Mouse (Mus musculus) cerebellum, postnatal 14 days (tissue): ENCODE data around the gene S1pr1.
A peak's percentile ranks its signal among the peaks of the same experiment; 100 is the strongest.

Source experiments
- DNase-seq, 2 experiments: peaks; one replicate each; pipeline ENCODE4 v3.0.0; 2021; ENCODE audit warnings: mixed read lengths in 2 of 2

Gene S1pr1

GRCm38 (mm10) chr3:115714671-115715651, at the start of gene S1pr1:
TSS of gene S1pr1 (minus strand) at chr3:115715072.
- peak; percentile 37 to 47 for DNase-seq

GRCm38 (mm10) chr3:115763292-115763691, 48.4 kb upstream of the S1pr1 start:
- no peak for DNase-seq

- DNase-seq, result no peak
Observed at GRCm38 (mm10) chr3:115762841-115763240, 48.0 kb upstream of the S1pr1 start.

GRCm38 (mm10) chr3:115759659-115760058, 44.8 kb upstream of the S1pr1 start:
- no peak for DNase-seq

- DNase-seq, result no peak
Observed at GRCm38 (mm10) chr3:115758455-115758912, 43.6 kb upstream of the S1pr1 start.

GRCm38 (mm10) chr3:115754466-115754865, 39.6 kb upstream of the S1pr1 start:
- no peak for DNase-seq

- DNase-seq, result no peak
Observed at GRCm38 (mm10) chr3:115750369-115750768, 35.5 kb upstream of the S1pr1 start.

- DNase-seq, result no peak
Observed at GRCm38 (mm10) chr3:115748289-115748989, 33.6 kb upstream of the S1pr1 start.

GRCm38 (mm10) chr3:115746511-115746910, 31.6 kb upstream of the S1pr1 start:
- no peak for DNase-seq

- DNase-seq, result no peak
Observed at GRCm38 (mm10) chr3:115745088-115745487, 30.2 kb upstream of the S1pr1 start.

GRCm38 (mm10) chr3:115738524-115738923, 23.7 kb upstream of the S1pr1 start:
- no peak for DNase-seq

GRCm38 (mm10) chr3:115737785-115738318, 23.0 kb upstream of the S1pr1 start:
- peak; percentile 37 to 60 for DNase-seq

GRCm38 (mm10) chr3:115735540-115735939, 20.7 kb upstream of the S1pr1 start:
- no peak for DNase-seq

- DNase-seq, result no peak
Observed at GRCm38 (mm10) chr3:115734841-115735240, 20.0 kb upstream of the S1pr1 start.

GRCm38 (mm10) chr3:115730336-115730735, 15.5 kb upstream of the S1pr1 start:
- no peak for DNase-seq

- DNase-seq, result no peak
Observed at GRCm38 (mm10) chr3:115729187-115729586, 14.3 kb upstream of the S1pr1 start.

- no peak for DNase-seq
Observed at GRCm38 (mm10) chr3:115728211-115728610, 13.3 kb upstream of the S1pr1 start.

GRCm38 (mm10) chr3:115718886-115719285, 4.0 kb upstream of the S1pr1 start:
- no peak for DNase-seq

- DNase-seq, result no peak
Observed at GRCm38 (mm10) chr3:115715900-115716515, 1.1 kb upstream of the S1pr1 start.

GRCm38 (mm10) chr3:115714049-115714435, 830 bp downstream of the S1pr1 start:
- peak in 1 of 2 experiments; percentile 4 for DNase-seq

GRCm38 (mm10) chr3:115713417-115714048, 1.3 kb downstream of the S1pr1 start:
- no peak for DNase-seq

- DNase-seq, result peak; percentile 83
Observed at GRCm38 (mm10) chr3:115712808-115713200, 2.1 kb downstream of the S1pr1 start.
